Mouse (Mus musculus) erythroblast, embryonic 14.5 days (primary cell): ENCODE data around the gene Stk40.

Experiments
- GATA1 ChIP-seq: IDR thresholded peaks from 2 replicates; pipeline ENCODE4 v1.6.1; 2012; ENCODE audit warnings: low read length, inconsistent platforms, mixed read lengths
- TAL1 ChIP-seq: IDR thresholded peaks from 3 replicates; pipeline ENCODE4 v1.6.1; 2012; ENCODE audit warnings: low read length, inconsistent platforms, mixed read lengths

DNA sequence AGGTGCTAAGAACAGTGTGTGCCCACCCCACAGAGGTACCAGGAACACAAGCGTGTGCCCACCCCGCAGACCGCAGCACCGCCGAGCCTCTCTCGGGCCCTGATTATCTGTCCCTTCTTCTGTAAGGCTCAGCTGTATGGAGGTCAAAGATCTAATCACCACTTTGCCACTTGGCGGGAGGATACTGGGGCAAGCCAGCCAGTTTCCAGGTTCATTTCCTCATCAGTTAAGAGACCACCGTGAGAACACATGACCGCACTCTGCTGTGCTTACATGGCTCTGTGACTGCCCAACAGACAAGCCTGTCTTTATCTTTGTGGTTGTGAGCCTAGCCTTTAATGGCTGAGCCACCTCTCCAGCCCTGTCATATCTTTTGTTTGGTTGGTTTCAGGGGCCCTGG is 20.7 kb upstream of the Stk40 start:
- no peak for TF ChIP-seq TAL1
- TF ChIP-seq GATA1 = no peak
